Mouse (Mus musculus): Measurements from ENCODE around the gene Mri1. TPM values are rescaled to one million over a fixed set of nuclear protein-coding genes. Genes with fewer than 3 reads are reported as not detected.
A peak's percentile ranks its signal among the peaks of the same experiment; 100 is the strongest.
"Not testable (repeated sequence)": the region's sequence is repeated elsewhere in the genome, so short reads cannot be mapped to it uniquely, and the experiment has no call there.

The Mri1 gene
- 51.5 and 58.8 TPM in 2 replicates for polyA plus RNA-seq (2015; fragmentation: Nextera tagmentation; extraction: Ambion mirVana)

GRCm38 (mm10) chr8:84256822-84257610 lies at the start of gene Mri1:
TSS of gene Mri1 (minus strand) at chr8:84257326.
- H3K9ac ChIP-seq (replicated peaks) = peak within 1 kb of the TSS; percentile 85
- H3K4me3 ChIP-seq (replicated peaks) = peak within 1 kb of the TSS; percentile 78
- no peaks in the 10 kb centered on the region for H3K9me3 ChIP-seq (replicated peaks)
- under 1% methylated on average over 63 of the region's 64 CpGs for WGBS
- H3K27ac ChIP-seq (replicated peaks) = peak within 1 kb of the TSS; percentile 93
- H3K4me2 ChIP-seq = peak within 1 kb of the TSS; percentile 94
- H3K27me3 ChIP-seq (replicated peaks) = no peaks in the 10 kb centered on the region
- peaks cover 20% of the 10 kb centered on the region for H3K4me1 ChIP-seq
- ATAC-seq (ENCODE audit: low FRiP score) = peak; percentile 87
- peaks cover 70% of the 10 kb centered on the region for H3K36me3 ChIP-seq

GRCm38 (mm10) chr8:84303951-84304350 lies 46.8 kb upstream of the Mri1 start:
- ATAC-seq (ENCODE audit: low FRiP score) = no peak
- no peaks in the 10 kb centered on the region for H3K4me1 ChIP-seq
- no peak overlapping the region for H3K9ac ChIP-seq (replicated peaks)
- no peaks in the 10 kb centered on the region for H3K27me3 ChIP-seq (replicated peaks)
- no peaks in the 10 kb centered on the region for H3K9me3 ChIP-seq (replicated peaks)
- H3K36me3 ChIP-seq = no peaks in the 10 kb centered on the region
- 88% methylated on average over 2 of the region's 2 CpGs for WGBS
- H3K27ac ChIP-seq (replicated peaks) = no peak overlapping the region
- H3K4me2 ChIP-seq = no peak overlapping the region
- no peak overlapping the region for H3K4me3 ChIP-seq (replicated peaks)

- Histone ChIP-seq H3K4me2 (no peak overlapping the region), H3K4me3 (replicated peaks) (no peak overlapping the region), H3K9me3 (replicated peaks) (no peaks in the 10 kb centered on the region), H3K36me3 (no peaks in the 10 kb centered on the region), H3K9ac (replicated peaks) (no peak overlapping the region), H3K27ac (replicated peaks) (no peak overlapping the region), H3K27me3 (replicated peaks) (no peaks in the 10 kb centered on the region), H3K4me1 (peaks cover under 1% of the 10 kb centered on the region; the same call in 1 of the 2 replicates)
- no peak for ATAC-seq (ENCODE audit: low FRiP score)
- 63% methylated on average over 5 of the region's 5 CpGs for WGBS
Measured at GRCm38 (mm10) chr8:84297029-84297785, 40.1 kb upstream of the Mri1 start.

- Histone ChIP-seq H3K4me2 (no peak overlapping the region), H3K9me3 (replicated peaks) (no peaks in the 10 kb centered on the region), H3K9ac (replicated peaks) (no peak overlapping the region), H3K4me1 (peaks cover 5% of the 10 kb centered on the region; the same call in 1 of the 2 replicates), H3K4me3 (replicated peaks) (no peak overlapping the region), H3K27me3 (replicated peaks) (no peaks in the 10 kb centered on the region), H3K36me3 (no peaks in the 10 kb centered on the region), H3K27ac (replicated peaks) (no peak overlapping the region)
- WGBS = 28% methylated on average over 8 of the region's 8 CpGs
- ATAC-seq (ENCODE audit: low FRiP score) = no peak
Measured at GRCm38 (mm10) chr8:84291688-84292087, 34.6 kb upstream of the Mri1 start.

GRCm38 (mm10) chr8:84291086-84291485 lies 34.0 kb upstream of the Mri1 start:
- no peak overlapping the region for H3K4me3 ChIP-seq (replicated peaks)
- no peak overlapping the region for H3K9ac ChIP-seq (replicated peaks)
- no peaks in the 10 kb centered on the region for H3K27me3 ChIP-seq (replicated peaks)
- H3K9me3 ChIP-seq (replicated peaks) = no peaks in the 10 kb centered on the region
- no peak for ATAC-seq (ENCODE audit: low FRiP score)
- H3K27ac ChIP-seq (replicated peaks) = no peak overlapping the region
- WGBS = 75% methylated on average over 5 of the region's 5 CpGs
- H3K4me1 ChIP-seq = peaks cover 5% of the 10 kb centered on the region; the same call in 1 of the 2 replicates
- H3K36me3 ChIP-seq = no peaks in the 10 kb centered on the region
- no peak overlapping the region for H3K4me2 ChIP-seq

GRCm38 (mm10) chr8:84288892-84289291 lies 31.8 kb upstream of the Mri1 start:
- WGBS = 60% methylated on average over 2 of the region's 2 CpGs
- H3K4me1 ChIP-seq = peaks cover 5% of the 10 kb centered on the region; the same call in 1 of the 2 replicates
- no peak overlapping the region for H3K27ac ChIP-seq (replicated peaks)
- H3K36me3 ChIP-seq = no peaks in the 10 kb centered on the region
- ATAC-seq (ENCODE audit: low FRiP score) = no peak
- no peak overlapping the region for H3K4me3 ChIP-seq (replicated peaks)
- no peak overlapping the region for H3K9ac ChIP-seq (replicated peaks)
- H3K27me3 ChIP-seq (replicated peaks) = no peaks in the 10 kb centered on the region
- no peak overlapping the region for H3K4me2 ChIP-seq
- no peaks in the 10 kb centered on the region for H3K9me3 ChIP-seq (replicated peaks)

- 62% methylated on average over 5 of the region's 5 CpGs for WGBS
- not testable (repeated sequence) for ATAC-seq (ENCODE audit: low FRiP score); H3K27me3 ChIP-seq (replicated peaks)
Measured at GRCm38 (mm10) chr8:84285665-84286064, 28.5 kb upstream of the Mri1 start.

GRCm38 (mm10) chr8:84284608-84285063 lies 27.5 kb upstream of the Mri1 start:
- Histone ChIP-seq H3K4me3 (replicated peaks) (no peak overlapping the region), H3K36me3 (no peaks in the 10 kb centered on the region), H3K9me3 (replicated peaks) (no peaks in the 10 kb centered on the region), H3K9ac (replicated peaks) (no peak overlapping the region), H3K4me2 (peak overlapping the region; percentile 16; the same call in 1 of the 2 replicates), H3K27me3 (replicated peaks) (no peaks in the 10 kb centered on the region), H3K4me1 (no peaks in the 10 kb centered on the region), H3K27ac (replicated peaks) (no peak overlapping the region)
- 45% methylated on average over 9 of the region's 9 CpGs for WGBS
- ATAC-seq (ENCODE audit: low FRiP score) = no peak

More at GRCm38 (mm10) chr8:84285665-84286064, 28.5 kb upstream of the Mri1 start:
- H3K27ac ChIP-seq (replicated peaks); H3K9me3 ChIP-seq (replicated peaks); H3K4me3 ChIP-seq (replicated peaks); H3K4me1 ChIP-seq; H3K36me3 ChIP-seq; H3K9ac ChIP-seq (replicated peaks); H3K4me2 ChIP-seq: not testable (repeated sequence)

GRCm38 (mm10) chr8:84280777-84281176 lies 23.7 kb upstream of the Mri1 start:
- Histone ChIP-seq H3K4me2 (no peak overlapping the region), H3K36me3 (no peaks in the 10 kb centered on the region), H3K27me3 (replicated peaks) (no peaks in the 10 kb centered on the region), H3K4me3 (replicated peaks) (no peak overlapping the region), H3K9me3 (replicated peaks) (no peaks in the 10 kb centered on the region), H3K27ac (replicated peaks) (no peak overlapping the region), H3K4me1 (no peaks in the 10 kb centered on the region), H3K9ac (replicated peaks) (no peak overlapping the region)
- 85% methylated on average over 10 of the region's 10 CpGs for WGBS
- ATAC-seq (ENCODE audit: low FRiP score) = no peak

- no peak overlapping the region for H3K4me3 ChIP-seq (replicated peaks)
- H3K27me3 ChIP-seq (replicated peaks) = no peaks in the 10 kb centered on the region
- H3K9ac ChIP-seq (replicated peaks) = no peak overlapping the region
- H3K27ac ChIP-seq (replicated peaks) = no peak overlapping the region
- H3K4me1 ChIP-seq = no peaks in the 10 kb centered on the region
- no peaks in the 10 kb centered on the region for H3K9me3 ChIP-seq (replicated peaks)
- H3K4me2 ChIP-seq = no peak overlapping the region
- WGBS = 62% methylated on average over 1 of the region's 1 CpGs
- H3K36me3 ChIP-seq = no peaks in the 10 kb centered on the region
- ATAC-seq (ENCODE audit: low FRiP score) = no peak
Measured at GRCm38 (mm10) chr8:84276447-84276846, 19.3 kb upstream of the Mri1 start.

GRCm38 (mm10) chr8:84273968-84274367 lies 16.8 kb upstream of the Mri1 start:
- Histone ChIP-seq H3K9ac (replicated peaks) (no peak overlapping the region), H3K36me3 (no peaks in the 10 kb centered on the region), H3K9me3 (replicated peaks) (no peaks in the 10 kb centered on the region), H3K4me2 (no peak overlapping the region), H3K4me1 (peaks cover 11% of the 10 kb centered on the region), H3K4me3 (replicated peaks) (no peak overlapping the region), H3K27me3 (replicated peaks) (no peaks in the 10 kb centered on the region), H3K27ac (replicated peaks) (no peak overlapping the region)
- WGBS = 87% methylated on average over 3 of the region's 3 CpGs
- no peak for ATAC-seq (ENCODE audit: low FRiP score)

- no peak for ATAC-seq (ENCODE audit: low FRiP score)
Measured at GRCm38 (mm10) chr8:84272302-84272701, 15.2 kb upstream of the Mri1 start.

More at GRCm38 (mm10) chr8:84272302-84272701, 15.2 kb upstream of the Mri1 start:
- Histone ChIP-seq H3K4me3 (replicated peaks) (no peak overlapping the region), H3K27ac (replicated peaks) (no peak overlapping the region), H3K27me3 (replicated peaks) (no peaks in the 10 kb centered on the region), H3K9ac (replicated peaks) (no peak overlapping the region), H3K36me3 (no peaks in the 10 kb centered on the region), H3K4me2 (no peak overlapping the region), H3K4me1 (peaks cover 12% of the 10 kb centered on the region), H3K9me3 (replicated peaks) (no peaks in the 10 kb centered on the region)
- 92% methylated on average over 4 of the region's 4 CpGs for whole genome bisulfite sequencing

Data from neural tube, embryonic 15.5 days (tissue).